In genomic region chr16:10784793-10785370, GRCm38 (mm10) we compare ENCODE assay signal across 8 mouse cellular contexts. TPM values are rescaled to one million over a fixed set of nuclear protein-coding genes. Genes with fewer than 3 reads are reported as not detected.
DNase-seq lines count a peak whose midpoint lies in the region; ATAC-seq and TF ChIP-seq lines count a peak whose summit lies in the region.

No protein-coding gene starts in this region.

- 0% methylated on average over 40 of the region's 55 CpGs for WGBS in heart, embryonic 12.5 days
- under 1% methylated on average over 47 of the region's 55 CpGs for WGBS in kidney, embryonic 16.5 days
- WGBS in liver, adult 2 months = 2% methylated on average over 54 of the region's 55 CpGs

- H3K9ac ChIP-seq in heart, embryonic 12.5 days = peak overlapping the region; percentile 81
- H3K9ac ChIP-seq in kidney, embryonic 16.5 days (replicated peaks; ENCODE audit: low read length) = peak overlapping the region; percentile 83
- peak overlapping the region; percentile 94 for H3K9ac ChIP-seq in liver, adult 2 months (ENCODE audit: low read depth, low read length)

- peaks cover 51% of the 10 kb centered on the region for H3K27me3 ChIP-seq in erythroblast, embryonic 14.5 days (ENCODE audit: control insufficient read depth)
- peaks cover 16% of the 10 kb centered on the region; the same call in 1 of the 2 replicates for H3K27me3 ChIP-seq in heart, embryonic 12.5 days (replicated peaks)
- H3K27me3 ChIP-seq in kidney, embryonic 16.5 days (ENCODE audit: insufficient read depth, low read length) = no peaks in the 10 kb centered on the region
- 0 out of 2 replicates have a peak, but pooled peaks cover 5% of the 10 kb centered on the region for H3K27me3 ChIP-seq in liver, adult 2 months (ENCODE audit: control insufficient read depth, insufficient read depth, low read length)

- H3K4me1 ChIP-seq in erythroblast, embryonic 14.5 days (ENCODE audit: control insufficient read depth) = peaks cover 26% of the 10 kb centered on the region
- peaks cover 54% of the 10 kb centered on the region for H3K4me1 ChIP-seq in heart, embryonic 12.5 days (replicated peaks)
- H3K4me1 ChIP-seq in kidney, embryonic 16.5 days (ENCODE audit: insufficient read depth, low read length) = peaks cover 38% of the 10 kb centered on the region
- H3K4me1 ChIP-seq in liver, adult 2 months (ENCODE audit: control insufficient read depth, insufficient read depth, low read length) = no peaks in the 10 kb centered on the region

- H3K4me3 ChIP-seq in erythroblast, embryonic 14.5 days (replicated peaks) = peak overlapping the region; percentile 90
- peak overlapping the region; percentile 64 for H3K4me3 ChIP-seq in heart, embryonic 12.5 days
- H3K4me3 ChIP-seq in kidney, embryonic 16.5 days (ENCODE audit: low read length) = peak overlapping the region; percentile 75
- H3K4me3 ChIP-seq in liver, adult 2 months (ENCODE audit: insufficient read depth, low read depth, low read length) = peak overlapping the region; percentile 91

- TF ChIP-seq CTCF in liver, adult 2 months (IDR thresholded peaks at IDR 0.05; ENCODE audit: low read depth, low read length) = peak; percentile 83

- ATAC-seq in heart, embryonic 12.5 days (ENCODE audit: insufficient number of reproducible peaks, low FRiP score) = peak; percentile 75
- peak; percentile 77 for ATAC-seq in kidney, embryonic 16.5 days (ENCODE audit: low FRiP score, low TSS enrichment)
- peak; percentile 43 for ATAC-seq in monocyte, adult 5-6 weeks (replicated peaks; ENCODE audit: insufficient number of reproducible peaks, low FRiP score, low TSS enrichment, poor library complexity, severe bottlenecking)

- H3K27ac ChIP-seq in heart, embryonic 12.5 days (ENCODE audit: poor library complexity, severe bottlenecking) = peak overlapping the region; percentile 94
- peak overlapping the region; percentile 99 for H3K27ac ChIP-seq in kidney, embryonic 16.5 days (ENCODE audit: low read length)
- peak overlapping the region; percentile 65 for H3K27ac ChIP-seq in liver, adult 2 months (replicated peaks; ENCODE audit: insufficient read depth, low read depth, low read length)

- H3K9me3 ChIP-seq in erythroblast, embryonic 14.5 days (ENCODE audit: control insufficient read depth, low read length) = peaks cover 7% of the 10 kb centered on the region; the same call in 1 of the 2 replicates
- H3K9me3 ChIP-seq in heart, embryonic 12.5 days (replicated peaks) = no peaks in the 10 kb centered on the region
- H3K9me3 ChIP-seq in kidney, embryonic 16.5 days (ENCODE audit: low read length) = no peaks in the 10 kb centered on the region

- no peak for TF ChIP-seq POLR2A in liver, adult 2 months (IDR thresholded peaks at IDR 0.05; ENCODE audit: extremely low read depth, insufficient read depth, low read length)

- DNase-seq in CD4-positive helper T cell, adult 2 months (ENCODE audit: low read depth, low spot score) = peak; percentile 96
- peak; percentile 64 for DNase-seq in brain, embryonic 18.5 days (ENCODE audit: low read depth, low spot score)
- DNase-seq in liver, adult 2 months (ENCODE audit: extremely low read depth, low read depth, low spot score) = no peak
- DNase-seq in spleen, postnatal 36 days (ENCODE audit: low spot score in 2 of 2) = peak; percentile 86 to 87

- H3K79me2 ChIP-seq in liver, adult 2 months (ENCODE audit: control insufficient read depth, insufficient read depth, low read length) = no peaks in the 10 kb centered on the region

- H3K36me3 ChIP-seq in erythroblast, embryonic 14.5 days (ENCODE audit: control insufficient read depth) = no peaks in the 10 kb centered on the region
- 0 out of 2 replicates have a peak, but pooled peaks cover 3% of the 10 kb centered on the region for H3K36me3 ChIP-seq in heart, embryonic 12.5 days
- H3K36me3 ChIP-seq in kidney, embryonic 16.5 days (ENCODE audit: insufficient read depth, low read length) = no peaks in the 10 kb centered on the region
- no peaks in the 10 kb centered on the region for H3K36me3 ChIP-seq in liver, adult 2 months (ENCODE audit: control insufficient read depth, insufficient read depth, low read length)

- peak overlapping the region; percentile 83 for H3K4me2 ChIP-seq in heart, embryonic 12.5 days
- H3K4me2 ChIP-seq in kidney, embryonic 16.5 days (replicated peaks; ENCODE audit: low read depth, low read length) = peak overlapping the region; percentile 93

RNA-seq across cellular contexts. Expression of gene Socs1, which starts 0.5 kb away (rescaled TPM):
- 0.13 and 0.19 TPM in 2 replicates for polyA plus RNA-seq in erythroblast, embryonic 14.5 days (2012)
- polyA plus RNA-seq in heart, embryonic 12.5 days (2016; fragmentation: Nextera tagmentation; extraction: Ambion mirVana) = 6.0 and 6.2 TPM in 2 replicates
- polyA plus RNA-seq in kidney, embryonic 16.5 days (2015; fragmentation: Nextera tagmentation; extraction: Ambion mirVana) = 5.8 and 7.3 TPM in 2 replicates
- total RNA-seq in liver, adult 2 months (2014; rRNA removed) = 0.13 and 0.18 TPM in 2 replicates
- polyA plus RNA-seq in liver, adult 2 months (2012; rRNA removed) = 1.2 TPM in 2 replicates
- total RNA-seq in monocyte, adult 5-6 weeks (2017) = 1.4 to 6.3 TPM (median 1.5 TPM) in 3 replicates

RNA-seq across cellular contexts. Expression of gene Tnp2, which starts 3.6 kb away (rescaled TPM):
- not detected in 2 replicates for polyA plus RNA-seq in erythroblast, embryonic 14.5 days (2012)
- not detected in 2 replicates for polyA plus RNA-seq in heart, embryonic 12.5 days (2016; fragmentation: Nextera tagmentation; extraction: Ambion mirVana)
- polyA plus RNA-seq in kidney, embryonic 16.5 days (2015; fragmentation: Nextera tagmentation; extraction: Ambion mirVana) = not detected in 2 replicates
- not detected in 2 replicates for total RNA-seq in liver, adult 2 months (2014; rRNA removed)
- polyA plus RNA-seq in liver, adult 2 months (2012; rRNA removed) = 0.87 TPM in 1 of 2 replicates, not detected in the other
- total RNA-seq in monocyte, adult 5-6 weeks (2017) = 6.7 TPM in 1 of 3 replicates, not detected in the others

RNA-seq across cellular contexts. Expression of gene Prm3, which starts 5.8 kb away (rescaled TPM):
- polyA plus RNA-seq in erythroblast, embryonic 14.5 days (2012) = not detected in 2 replicates
- polyA plus RNA-seq in heart, embryonic 12.5 days (2016; fragmentation: Nextera tagmentation; extraction: Ambion mirVana) = not detected in 2 replicates
- not detected in 2 replicates for polyA plus RNA-seq in kidney, embryonic 16.5 days (2015; fragmentation: Nextera tagmentation; extraction: Ambion mirVana)
- not detected in 2 replicates for total RNA-seq in liver, adult 2 months (2014; rRNA removed)
- polyA plus RNA-seq in liver, adult 2 months (2012; rRNA removed) = not detected in 2 replicates
- total RNA-seq in monocyte, adult 5-6 weeks (2017) = not detected in 3 replicates

RNA-seq across cellular contexts. Expression of gene Prm2, which starts 11.1 kb away (rescaled TPM):
- not detected in 2 replicates for polyA plus RNA-seq in erythroblast, embryonic 14.5 days (2012)
- polyA plus RNA-seq in heart, embryonic 12.5 days (2016; fragmentation: Nextera tagmentation; extraction: Ambion mirVana) = not detected in 2 replicates
- polyA plus RNA-seq in kidney, embryonic 16.5 days (2015; fragmentation: Nextera tagmentation; extraction: Ambion mirVana) = not detected in 2 replicates
- total RNA-seq in liver, adult 2 months (2014; rRNA removed) = not detected in 2 replicates
- 0.22 TPM in 1 of 2 replicates, not detected in the other for polyA plus RNA-seq in liver, adult 2 months (2012; rRNA removed)
- total RNA-seq in monocyte, adult 5-6 weeks (2017) = 6.1 to 11.8 TPM in 2 of 3 replicates, not detected in the other

RNA-seq across cellular contexts. Expression of gene Prm1, which starts 20.8 kb away (rescaled TPM):
- not detected in 2 replicates for polyA plus RNA-seq in erythroblast, embryonic 14.5 days (2012)
- polyA plus RNA-seq in heart, embryonic 12.5 days (2016; fragmentation: Nextera tagmentation; extraction: Ambion mirVana) = 0.48 TPM in 1 of 2 replicates, not detected in the other
- polyA plus RNA-seq in kidney, embryonic 16.5 days (2015; fragmentation: Nextera tagmentation; extraction: Ambion mirVana) = not detected in 2 replicates
- total RNA-seq in liver, adult 2 months (2014; rRNA removed) = not detected in 2 replicates
- 0.70 TPM in 1 of 2 replicates, not detected in the other for polyA plus RNA-seq in liver, adult 2 months (2012; rRNA removed)
- 1.5 to 7.7 TPM in 2 of 3 replicates, not detected in the other for total RNA-seq in monocyte, adult 5-6 weeks (2017)
